Mouse (Mus musculus) olfactory bulb, adult 2 months (tissue): ENCODE results near the gene Cse1l.

Source experiments
- CTCF ChIP-seq: fragments of 200-500 bp; IDR thresholded peaks from 2 replicates; pipeline ENCODE4 v1.5.1; 2012; ENCODE audit warnings: low read depth, mild to moderate bottlenecking, low read length, moderate library complexity; ENCODE audit not compliant: insufficient read depth
- POLR2A ChIP-seq: fragments of 200-500 bp; IDR thresholded peaks from 2 replicates; pipeline ENCODE4 v1.6.1; 2012; ENCODE audit warnings: mild to moderate bottlenecking, low read depth, low read length, moderate library complexity; ENCODE audit not compliant: insufficient read depth

DNA sequence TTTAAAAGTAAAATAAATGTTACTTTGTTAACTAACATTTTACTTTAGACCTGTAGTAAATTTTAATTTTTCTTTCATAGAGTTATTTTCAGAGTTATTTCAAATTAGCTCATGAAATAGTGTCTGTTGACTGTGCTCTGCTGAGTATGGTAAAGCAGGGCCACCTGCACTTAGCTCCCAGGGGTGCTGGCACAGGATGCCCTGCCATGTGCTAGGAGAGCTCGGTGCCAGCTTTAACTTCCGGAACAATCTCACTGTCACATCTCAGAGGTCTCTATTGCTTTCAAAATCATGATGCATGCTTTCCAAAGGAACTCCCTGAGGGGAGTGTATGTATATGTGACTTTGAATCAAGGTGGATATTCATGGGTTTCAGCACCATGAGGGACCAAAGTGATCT is 30.3 kb downstream of the Cse1l start:
- TF ChIP-seq POLR2A (no peak), CTCF (no peak)
